Mouse (Mus musculus) liver, adult 2 months (tissue): ENCODE measurements around the gene Gramd1b.

Experiments used
- CTCF ChIP-seq: fragments of 200-500 bp; IDR thresholded peaks from 2 replicates; pipeline ENCODE4 v1.5.1; 2011; ENCODE audit warnings: low read depth, low read length, control low read depth
- POLR2A ChIP-seq: fragments of 200-500 bp; IDR thresholded peaks from 2 replicates; pipeline ENCODE4 v1.6.1; 2011; ENCODE audit warnings: low read length, control low read depth; ENCODE audit not compliant: insufficient read depth; ENCODE audit errors: extremely low read depth

GRCm38 (mm10) chr9:40528733-40529132, 2.5 kb downstream of the Gramd1b start:
- no peak for TF ChIP-seq POLR2A
- no peak for TF ChIP-seq CTCF
